Mouse (Mus musculus) mesoderm, embryonic 11.5 days (tissue): ENCODE results near the gene Gm4340.
"Not testable (repeated sequence)": the region's sequence is repeated elsewhere in the genome, so short reads cannot be mapped to it uniquely, and the experiment has no call there.

Experiments
- DNase-seq: peaks from one replicate; pipeline ENCODE4 v3.0.0-alpha.2; 2012; ENCODE audit warnings: low read depth, low spot score

The Gm4340 gene

DNA sequence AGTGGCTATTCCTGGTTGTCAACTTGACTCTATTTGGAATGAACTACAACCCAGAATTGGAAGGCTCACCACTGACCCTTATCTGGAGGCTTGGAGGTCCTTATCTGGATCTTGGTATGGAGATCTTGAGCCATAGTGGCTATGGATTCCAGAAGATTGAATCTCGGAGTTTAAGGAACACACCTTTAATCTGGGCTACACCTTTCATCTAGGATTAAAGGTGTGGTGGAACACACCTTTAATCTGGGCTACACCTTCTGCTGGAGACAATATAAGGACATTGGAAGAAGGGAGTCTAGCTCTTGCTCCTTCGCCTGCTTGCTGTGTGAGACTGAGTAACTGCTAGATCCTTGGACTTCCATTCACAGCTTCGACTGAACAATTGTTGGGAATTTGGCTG is at the start of gene Gm4340:
Gm4340 (plus strand) TSS at position 301 of the 400 bp plus-strand sequence.
- not testable (repeated sequence) for DNase-seq

- not testable (repeated sequence) for DNase-seq
These were observed 42.6 kb upstream of the Gm4340 start, which contains the start of gene Gm6763 for GRCm38 (mm10) chr10:104151197-104151596. Gm6763 (plus strand) TSS chr10:104151497.

DNA sequence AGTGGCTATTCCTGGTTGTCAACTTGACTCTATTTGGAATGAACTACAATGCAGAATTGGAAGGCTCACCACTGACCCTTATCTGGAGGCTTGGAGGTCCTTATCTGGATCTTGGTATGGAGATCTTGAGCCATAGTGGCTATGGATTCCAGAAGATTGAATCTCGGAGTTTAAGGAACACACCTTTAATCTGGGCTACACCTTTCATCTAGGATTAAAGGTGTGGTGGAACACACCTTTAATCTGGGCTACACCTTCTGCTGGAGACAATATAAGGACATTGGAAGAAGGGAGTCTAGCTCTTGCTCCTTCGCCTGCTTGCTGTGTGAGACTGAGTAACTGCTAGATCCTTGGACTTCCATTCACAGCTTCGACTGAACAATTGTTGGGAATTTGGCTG is 34.1 kb upstream of the Gm4340 start, which contains the start of gene Gm8764:
Gm8764 (plus strand) TSS at position 301 of the 400 bp plus-strand sequence.
- not testable (repeated sequence) for DNase-seq

GRCm38 (mm10) chr10:104168215-104168614 is 25.6 kb upstream of the Gm4340 start, which contains the start of gene Gm21304:
Gm21304 (plus strand) TSS chr10:104168515.
- not testable (repeated sequence) for DNase-seq

- not testable (repeated sequence) for DNase-seq
These were observed 17.1 kb upstream of the Gm4340 start, which contains the start of gene Gm21312 for GRCm38 (mm10) chr10:104176724-104177123. Gm21312 (plus strand) TSS chr10:104177024.

DNA sequence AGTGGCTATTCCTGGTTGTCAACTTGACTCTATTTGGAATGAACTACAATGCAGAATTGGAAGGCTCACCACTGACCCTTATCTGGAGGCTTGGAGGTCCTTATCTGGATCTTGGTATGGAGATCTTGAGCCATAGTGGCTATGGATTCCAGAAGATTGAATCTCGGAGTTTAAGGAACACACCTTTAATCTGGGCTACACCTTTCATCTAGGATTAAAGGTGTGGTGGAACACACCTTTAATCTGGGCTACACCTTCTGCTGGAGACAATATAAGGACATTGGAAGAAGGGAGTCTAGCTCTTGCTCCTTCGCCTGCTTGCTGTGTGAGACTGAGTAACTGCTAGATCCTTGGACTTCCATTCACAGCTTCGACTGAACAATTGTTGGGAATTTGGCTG is 8.6 kb upstream of the Gm4340 start, which contains the start of gene Gm20765:
Gm20765 (plus strand) TSS at position 301 of the 400 bp plus-strand sequence.
- DNase-seq = not testable (repeated sequence)

GRCm38 (mm10) chr10:104209655-104210054 is 15.8 kb downstream of the Gm4340 start:
- DNase-seq = no peak

GRCm38 (mm10) chr10:104210268-104210990 is 16.6 kb downstream of the Gm4340 start:
- no peak for DNase-seq

DNA sequence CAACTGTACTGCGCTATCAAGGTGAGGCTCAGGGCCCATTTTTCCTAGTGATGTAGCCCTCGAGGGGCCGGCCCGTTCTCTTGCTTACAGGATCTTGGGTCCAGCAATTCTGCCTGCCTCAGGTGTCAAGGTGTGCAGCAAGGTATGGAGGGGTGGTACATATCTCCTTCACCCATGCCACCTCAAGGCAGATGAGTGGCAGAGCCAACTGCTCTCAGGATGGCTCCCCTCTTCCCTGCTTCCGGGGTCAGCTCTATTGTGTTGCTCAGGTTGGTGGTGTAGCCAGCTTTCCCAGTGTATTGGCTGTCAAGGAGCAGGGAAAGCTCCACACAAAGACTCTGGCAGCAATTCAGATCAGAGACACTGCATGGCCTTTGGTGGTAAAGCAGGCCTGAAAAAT is 20.7 kb downstream of the Gm4340 start:
- no peak for DNase-seq

DNA sequence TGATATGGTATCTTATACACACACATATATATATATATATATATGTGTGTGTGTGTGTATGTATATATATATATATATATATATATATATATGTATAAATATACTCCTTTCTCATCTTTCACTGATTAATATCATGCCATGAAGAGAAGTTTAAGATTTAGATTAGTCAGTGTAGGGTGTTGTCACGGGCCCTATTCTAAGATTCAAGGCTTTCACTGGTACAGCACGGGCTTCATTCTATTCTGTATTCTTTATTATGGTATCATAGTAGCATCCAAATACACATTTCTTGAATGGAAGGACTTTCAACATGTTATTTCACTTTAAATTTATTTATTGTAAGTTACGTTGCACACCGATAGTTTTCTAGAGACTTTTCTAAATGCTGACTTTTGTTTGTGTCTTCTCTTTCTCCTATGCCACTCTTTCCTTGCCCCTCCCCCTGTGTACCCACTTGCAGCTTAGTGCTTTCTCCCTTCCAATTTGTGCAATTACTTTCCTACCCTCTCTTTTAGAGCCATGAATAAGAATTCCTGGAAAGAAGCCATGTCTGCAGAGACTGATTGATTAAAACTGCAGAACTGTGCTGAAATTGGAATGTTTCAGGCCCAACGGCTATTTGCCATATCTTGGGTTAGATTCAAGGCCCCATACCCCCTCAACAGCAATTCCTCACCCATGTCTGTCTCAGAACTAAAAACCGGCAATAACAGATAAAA is 26.6 kb downstream of the Gm4340 start:
- no peak for DNase-seq
